Mouse (Mus musculus) gonadal fat pad, adult 2 months (tissue): ENCODE measurements at regions not wholly inside any gene's neighbourhood (a gene's known extent, or its start where the extent isn't known, plus 50 kb on each side); places are given as distances from the start of the nearest gene placed in this dataset.

ENCODE experiments used
- DNase-seq: peaks from one replicate; pipeline ENCODE4 v3.0.0-alpha.2; 2012; ENCODE audit warnings: low read depth

GRCm38 (mm10) chr9:59153126-59153525, 116.9 kb upstream of the Neo1 start:
- no peak for DNase-seq

GRCm38 (mm10) chr9:59144256-59144800, 108.1 kb upstream of the Neo1 start:
- DNase-seq: no peak

GRCm38 (mm10) chr9:59143610-59144009, 107.4 kb upstream of the Neo1 start:
- no peak for DNase-seq

GRCm38 (mm10) chr9:59134171-59135041, 98.2 kb upstream of the Neo1 start:
- no peak for DNase-seq

- DNase-seq: no peak
Observed at GRCm38 (mm10) chr9:59129699-59130340, 93.6 kb upstream of the Neo1 start.

GRCm38 (mm10) chr9:59129252-59129651, 93.0 kb upstream of the Neo1 start:
- no peak for DNase-seq

GRCm38 (mm10) chr9:59128023-59128422, 91.8 kb upstream of the Neo1 start:
- DNase-seq: no peak

- no peak for DNase-seq
Observed at GRCm38 (mm10) chr9:59125886-59126285, 89.6 kb upstream of the Neo1 start.

- no peak for DNase-seq
Observed at GRCm38 (mm10) chr9:59116561-59116960, 80.3 kb upstream of the Neo1 start.

GRCm38 (mm10) chr9:59113859-59114258, 77.6 kb upstream of the Neo1 start:
- DNase-seq: no peak

GRCm38 (mm10) chr9:59099738-59100137, 63.5 kb upstream of the Neo1 start:
- DNase-seq: no peak

GRCm38 (mm10) chr9:59097564-59097963, 61.3 kb upstream of the Neo1 start:
- no peak for DNase-seq

GRCm38 (mm10) chr9:59096551-59097268, 60.5 kb upstream of the Neo1 start:
- DNase-seq: no peak

- no peak for DNase-seq
Observed at GRCm38 (mm10) chr9:59095626-59096025, 59.4 kb upstream of the Neo1 start.

GRCm38 (mm10) chr9:59094106-59094505, 57.9 kb upstream of the Neo1 start:
- peak; percentile 87 for DNase-seq

GRCm38 (mm10) chr9:59091179-59091578, 54.9 kb upstream of the Neo1 start:
- DNase-seq: no peak

GRCm38 (mm10) chr9:59087704-59088103, 51.5 kb upstream of the Neo1 start:
- no peak for DNase-seq

GRCm38 (mm10) chr9:59087112-59087511, 50.9 kb upstream of the Neo1 start:
- no peak for DNase-seq

- DNase-seq: no peak
Observed at GRCm38 (mm10) chr9:59086556-59087102, 50.4 kb upstream of the Neo1 start.
